Mouse (Mus musculus) heart, adult 2 months (tissue): ENCODE data around the gene Keap1. TPM values are rescaled to one million over a fixed set of nuclear protein-coding genes. Genes with fewer than 3 reads are reported as not detected.

ENCODE experiments used
- DNase-seq, 2 experiments: peaks; one replicate each; pipeline ENCODE4 v3.0.0; 2021
- H3K27ac ChIP-seq: fragments of 200-600 bp; 2 replicates; pipeline ENCODE4 v1.8.1; 2022
- H3K27me3 ChIP-seq: fragments of 200-500 bp; 2 replicates; pipeline ENCODE4 v1.6.1; 2012; ENCODE audit warnings: mild to moderate bottlenecking, low read length, inconsistent platforms, mixed read lengths; ENCODE audit not compliant: control insufficient read depth, insufficient read depth
- H3K36me3 ChIP-seq: fragments of 200-500 bp; 2 replicates; pipeline ENCODE4 v1.6.1; 2012; ENCODE audit warnings: low read length, inconsistent platforms; ENCODE audit not compliant: control insufficient read depth, insufficient read depth
- H3K4me1 ChIP-seq: fragments of 200-500 bp; 2 replicates; pipeline ENCODE4 v1.6.1; 2011; ENCODE audit warnings: low read length; ENCODE audit not compliant: control insufficient read depth, insufficient read depth
- H3K4me3 ChIP-seq: fragments of 200-600 bp; 2 replicates; pipeline ENCODE4 v1.8.1; 2022
- H3K79me2 ChIP-seq: fragments of 200-500 bp; replicated peaks from 2 replicates; pipeline ENCODE4 v1.6.1; 2012; ENCODE audit warnings: mild to moderate bottlenecking, inconsistent platforms, low read length, moderate library complexity, mixed read lengths; ENCODE audit not compliant: control insufficient read depth, insufficient read depth
- H3K9ac ChIP-seq: fragments of 200-500 bp; 2 replicates; pipeline ENCODE4 v1.6.1; 2012; ENCODE audit warnings: low read depth, mild to moderate bottlenecking, control low read depth, inconsistent platforms, low read length, mixed read lengths
- CTCF ChIP-seq: fragments of 200-600 bp; IDR thresholded peaks from 2 replicates; pipeline ENCODE4 v1.8.1; 2022; ENCODE audit warnings: antibody characterized with exemption, mild to moderate bottlenecking, moderate library complexity
- EP300 ChIP-seq: fragments of 200-500 bp; IDR thresholded peaks from 2 replicates; pipeline ENCODE4 v1.6.1; 2011; ENCODE audit warnings: low read depth, low read length, control low read depth; ENCODE audit not compliant: insufficient read depth
- POLR2A ChIP-seq: fragments of 200-500 bp; IDR thresholded peaks from 2 replicates; pipeline ENCODE4 v1.6.1; 2011; ENCODE audit warnings: mild to moderate bottlenecking, low read depth, low read length, control low read depth; ENCODE audit not compliant: insufficient read depth
- WGBS: fragments of 180-500 bp; shearing (Covaris S2); methylation state at CpG from one replicate; pipeline ENCODE4 v1.1.7; 2018; 5-methylcytosine and 5-hydroxymethylcytosine counted together
- intact Hi-C: fragments of 180-260 bp; cut with DNase I; formaldehyde crosslinking; loops from one replicate; pipeline ENCODE4 v1.15.1; 2025
- long read RNA-seq: library from polyadenylated mRNA; stranded (forward); transcript quantifications from one replicate; pipeline ENCODE4 v2.0.0, GENCODE M21; 2021
- polyA plus RNA-seq: library from polyadenylated mRNA; depleted of rRNA; stranded (reverse); fragments of >200 nt; gene quantifications from 2 replicates; pipeline ENCODE4 v1.2.3, GENCODE M21; 2012; rRNA removed
- total RNA-seq, 2 experiments: library from RNA; stranded (reverse); gene quantifications; 2 replicates each; pipeline ENCODE4 v1.2.3; 2021

Gene Keap1
- 10 to 100 TPM; 37.6 to 47.2 TPM for total RNA-seq
- 40.4 and 46.0 TPM in 2 replicates for polyA plus RNA-seq
- long read RNA-seq, transcript Keap1-202 (5 exons, 3,614 nt) = minor isoform, 5 of 30 reads
- long read RNA-seq, transcript Keap1-201 (6 exons, 3,172 nt) = major isoform, 8 of 30 reads
- long read RNA-seq, partial matches to known transcripts = 2 of 30 reads
- long read RNA-seq, other reads (novel, unspliced or antisense) = 12 of 30 reads

DNA sequence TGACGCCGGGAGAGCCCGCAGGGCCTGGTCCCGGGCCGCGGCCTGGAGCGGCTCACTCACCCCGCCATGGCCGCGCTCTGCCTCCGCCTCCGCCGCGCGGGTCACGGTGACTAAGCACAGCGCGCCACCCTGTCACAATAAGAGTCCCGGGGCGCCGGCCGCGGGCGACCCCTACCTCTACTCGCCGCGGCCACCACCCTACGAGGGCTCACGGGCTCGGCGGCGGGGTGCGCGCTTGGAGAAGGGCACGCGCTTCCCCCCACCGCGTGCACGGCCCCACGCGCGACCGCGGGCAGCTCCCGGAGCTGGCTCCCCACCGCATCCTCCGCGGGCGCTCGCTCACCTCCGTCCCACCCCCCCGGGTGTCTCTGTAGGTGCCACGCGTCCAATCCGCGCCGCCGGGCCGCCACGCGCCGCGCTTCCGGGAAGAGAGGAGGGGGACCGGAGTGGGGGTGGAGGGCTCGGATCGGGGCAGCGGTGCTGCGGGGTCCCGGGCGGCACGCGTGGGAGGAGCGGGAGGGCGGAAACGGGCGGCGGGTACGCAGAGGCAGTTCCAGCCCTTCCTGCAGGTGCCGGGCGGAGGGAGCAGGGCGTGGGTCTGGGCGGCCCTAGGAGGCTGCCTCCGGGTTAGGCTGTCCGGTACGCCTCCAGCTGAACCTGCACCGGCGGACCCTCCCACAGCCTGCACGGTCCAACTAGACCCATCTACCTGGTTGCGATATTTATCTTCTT lies at the start of gene Keap1:
Keap1 (minus strand) TSS at position 629 of the 732 bp plus-strand sequence.
- H3K79me2 ChIP-seq = no peaks in the 10 kb centered on the region
- H3K27ac ChIP-seq = peak within 1 kb of the TSS; percentile 96
- peaks cover 2% of the 10 kb centered on the region; the same call in 1 of the 2 replicates for H3K36me3 ChIP-seq
- peak within 1 kb of the TSS; percentile 96 for H3K9ac ChIP-seq
- H3K27me3 ChIP-seq = peaks cover under 1% of the 10 kb centered on the region; the same call in 1 of the 2 replicates
- H3K4me3 ChIP-seq = peak within 1 kb of the TSS; percentile 64
- peaks cover 12% of the 10 kb centered on the region for H3K4me1 ChIP-seq
- peak; percentile 92 for DNase-seq
- TF ChIP-seq POLR2A (peak; percentile 42; the same call in 1 of the 2 replicates), EP300 (no peak), CTCF (no peak; the same call in 1 of the 2 replicates)
- WGBS = under 1% methylated on average over 84 of the region's 90 CpGs
- intact Hi-C loops = loop anchor here (2.0 kb wide), 2 partner anchors 26 to 50 kb away; partner anchors contain the start of gene Atg4d

DNA sequence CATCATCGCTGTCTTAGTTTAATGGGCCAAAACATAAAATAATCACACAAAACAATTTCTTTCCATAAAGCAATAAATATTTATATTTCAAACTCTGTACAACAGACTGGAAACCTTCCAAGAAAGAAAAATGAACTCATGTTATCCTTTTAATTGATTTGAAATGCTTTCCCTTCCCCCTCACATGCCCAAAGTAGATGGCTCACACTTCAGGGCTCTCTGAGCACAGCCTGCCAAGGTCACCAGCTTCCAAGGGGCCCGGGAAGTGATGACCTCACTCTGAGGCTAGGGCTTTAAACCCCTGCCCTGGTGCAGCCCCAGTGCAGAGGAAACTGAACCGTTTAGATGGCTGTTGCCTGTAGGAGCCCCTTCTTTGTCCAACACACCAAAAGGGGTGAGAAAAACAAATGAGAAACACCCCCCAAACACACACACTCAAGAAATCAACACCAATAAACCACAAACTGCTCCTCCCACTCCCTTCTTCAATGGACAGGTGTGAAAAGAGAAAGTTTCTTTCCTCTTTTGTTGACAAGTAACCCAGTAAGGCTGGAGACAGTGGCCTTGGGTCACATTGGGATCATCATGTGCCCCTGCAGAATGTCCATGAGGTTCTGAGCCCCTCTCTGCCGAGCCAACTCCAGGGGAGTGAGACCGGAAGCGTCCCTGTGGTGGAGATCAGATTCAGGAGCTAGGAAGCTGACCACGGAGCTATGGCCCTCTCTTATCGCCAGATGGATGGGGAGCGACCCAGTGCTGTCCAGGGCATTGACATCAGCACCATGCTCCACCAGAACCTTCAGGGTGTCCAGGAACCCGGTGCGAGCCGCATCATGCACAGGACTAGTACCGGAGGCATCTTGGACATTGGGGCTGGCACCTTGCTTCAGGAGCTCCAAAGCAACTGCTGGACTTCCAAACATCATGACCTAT lies 49.5 kb upstream of the Keap1 start:
- WGBS = 62% methylated on average over 13 of the region's 13 CpGs
- Histone ChIP-seq H3K4me3 (peak overlapping the region; percentile 99), H3K27me3 (no peaks in the 10 kb centered on the region), H3K4me1 (peaks cover 5% of the 10 kb centered on the region), H3K27ac (peak overlapping the region; percentile 89), H3K79me2 (no peaks in the 10 kb centered on the region), H3K9ac (peak overlapping the region; percentile 71), H3K36me3 (peaks cover 4% of the 10 kb centered on the region)
- intact Hi-C loops = loop anchor here (2.0 to 10.0 kb wide), 2 partner anchors 50 to 394 kb away; partner anchors contain the start of genes Eif3g and Keap1
- TF ChIP-seq EP300 (no peak), CTCF (no peak)
- peak in 1 of 2 experiments; percentile 29 for DNase-seq

DNA sequence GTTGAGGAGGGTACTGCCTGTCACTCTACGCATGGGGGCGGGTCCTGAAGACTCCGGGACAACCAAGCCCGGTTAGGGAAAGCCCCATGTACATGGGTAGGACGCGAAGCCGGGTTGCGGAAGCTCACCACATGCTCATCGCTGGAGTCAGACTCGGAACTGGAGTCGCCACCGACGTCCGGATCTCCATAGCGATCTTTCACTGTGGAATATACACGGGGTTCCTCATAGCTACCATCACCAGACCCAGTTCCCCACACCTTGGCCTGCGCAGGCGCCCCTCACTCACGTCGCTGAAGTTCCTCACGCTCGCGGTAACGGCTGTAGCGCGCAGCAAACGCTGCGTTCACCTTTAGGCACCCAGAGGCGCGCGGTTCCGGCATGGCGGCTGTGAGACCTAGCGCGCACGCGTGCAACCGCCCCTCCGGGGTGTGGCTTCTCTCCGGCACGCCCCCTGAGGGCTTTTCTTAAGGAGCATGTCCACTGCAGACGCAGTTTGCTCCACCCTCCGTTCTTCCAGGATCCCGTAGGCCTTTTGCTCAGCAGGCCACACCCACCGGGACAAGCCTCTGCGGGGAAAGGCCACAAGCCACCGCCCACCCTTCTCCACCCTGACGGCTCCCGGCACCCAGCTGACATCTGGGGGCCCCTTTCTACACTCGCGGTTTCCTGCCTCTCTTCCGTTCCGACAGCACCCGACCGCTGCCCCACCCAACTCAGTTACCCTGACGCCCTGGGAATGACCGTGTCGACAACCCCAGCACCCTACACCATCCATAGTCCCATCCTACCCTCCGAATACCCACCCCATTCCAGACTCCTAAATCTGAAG lies 48.6 kb upstream of the Keap1 start, which contains the start of gene Kri1:
Kri1 (minus strand) TSS at position 399 of the 832 bp plus-strand sequence.
- H3K27ac ChIP-seq = peak within 1 kb of the TSS; percentile 89
- peaks cover 5% of the 10 kb centered on the region for H3K4me1 ChIP-seq
- TF ChIP-seq CTCF (0 out of 2 replicates have a peak, but pooled peaks have one; percentile 16), EP300 (peak; percentile 69; the same call in 1 of the 2 replicates), POLR2A (peak; percentile 84)
- peak within 1 kb of the TSS; percentile 99 for H3K4me3 ChIP-seq
- intact Hi-C loops = loop anchor here (1.0 to 10.0 kb wide), 3 partner anchors 22 to 393 kb away; partner anchors contain the start of genes Atg4d, Eif3g and Keap1
- no peaks in the 10 kb centered on the region for H3K79me2 ChIP-seq
- H3K36me3 ChIP-seq = peaks cover 4% of the 10 kb centered on the region
- DNase-seq = peak; percentile 99
- no peaks in the 10 kb centered on the region for H3K27me3 ChIP-seq
- under 1% methylated on average over 59 of the region's 59 CpGs for WGBS
- peak within 1 kb of the TSS; percentile 73 for H3K9ac ChIP-seq

DNA sequence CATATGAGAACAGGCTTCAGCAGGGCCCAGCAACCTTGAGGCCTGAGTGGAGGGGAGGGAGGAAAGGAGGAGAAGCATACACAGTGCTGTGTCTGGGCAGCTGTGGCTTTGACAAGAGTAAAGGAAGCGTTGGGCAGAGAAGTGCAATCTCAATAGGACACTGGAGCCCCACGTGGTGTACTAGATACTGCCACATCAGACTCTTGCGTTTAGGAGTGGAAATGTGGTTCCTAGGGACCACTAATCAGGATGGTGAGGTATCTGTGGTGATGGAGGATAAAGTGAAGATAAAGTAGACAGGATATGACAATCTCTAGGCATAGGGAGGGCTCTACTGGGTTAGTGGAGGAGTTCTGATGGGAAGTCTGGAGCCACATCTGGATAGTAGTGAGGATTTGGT lies 47.6 kb upstream of the Keap1 start:
- H3K36me3 ChIP-seq = peaks cover 4% of the 10 kb centered on the region
- H3K27ac ChIP-seq = no peak overlapping the region
- H3K4me1 ChIP-seq = peaks cover 5% of the 10 kb centered on the region
- 23% methylated on average over 3 of the region's 3 CpGs for WGBS
- H3K79me2 ChIP-seq = no peaks in the 10 kb centered on the region
- DNase-seq = no peak
- H3K9ac ChIP-seq = no peak overlapping the region
- intact Hi-C loops = loop anchor here (1.0 to 10.0 kb wide), 2 partner anchors 21 to 392 kb away; partner anchors contain the start of genes Atg4d and Eif3g
- no peaks in the 10 kb centered on the region for H3K27me3 ChIP-seq
- TF ChIP-seq EP300 (no peak), CTCF (no peak), POLR2A (no peak)
- H3K4me3 ChIP-seq = no peak overlapping the region; the same call in 1 of the 2 replicates
